Mouse (Mus musculus) heart, embryonic 13.5 days (tissue): ENCODE measurements around the gene St3gal5. TPM values are rescaled to one million over a fixed set of nuclear protein-coding genes. Genes with fewer than 3 reads are reported as not detected.

Source experiments
- ATAC-seq: fragments of 200-750 bp; cut with Nextera tagmentation; 2 replicates; pipeline ENCODE4 v1.8.0; 2017; ENCODE audit warnings: moderate TSS enrichment; ENCODE audit not compliant: insufficient number of reproducible peaks, low FRiP score, low TSS enrichment; ENCODE audit errors: extremely low read depth
- H3K27ac ChIP-seq: fragments of 300-500 bp; sonication (generic); replicated peaks from 2 replicates; pipeline ENCODE4 v1.5.1; 2015; ENCODE audit warnings: moderate library complexity, mild to moderate bottlenecking, inconsistent platforms
- H3K27me3 ChIP-seq: fragments of 300-500 bp; sonication (generic); replicated peaks from 2 replicates; pipeline ENCODE4 v1.6.1; 2015; ENCODE audit warnings: mild to moderate bottlenecking, inconsistent platforms
- H3K36me3 ChIP-seq: fragments of 300-500 bp; sonication (generic); 2 replicates; pipeline ENCODE4 v1.6.1; 2015; ENCODE audit warnings: mild to moderate bottlenecking, inconsistent platforms
- H3K4me1 ChIP-seq: fragments of 300-500 bp; sonication (generic); 2 replicates; pipeline ENCODE4 v1.6.1; 2015; ENCODE audit warnings: inconsistent platforms
- H3K4me2 ChIP-seq: fragments of 300-500 bp; sonication (generic); 2 replicates; pipeline ENCODE4 v1.6.1; 2015; ENCODE audit warnings: inconsistent platforms, mild to moderate bottlenecking, moderate library complexity
- H3K4me3 ChIP-seq: fragments of 300-500 bp; sonication (generic); 2 replicates; pipeline ENCODE4 v1.5.1; 2015; ENCODE audit warnings: moderate library complexity, mild to moderate bottlenecking, inconsistent platforms
- H3K9ac ChIP-seq: fragments of 300-500 bp; sonication (generic); 2 replicates; pipeline ENCODE4 v1.6.1; 2015; ENCODE audit warnings: inconsistent platforms, mild to moderate bottlenecking, moderate library complexity
- H3K9me3 ChIP-seq: fragments of 300-500 bp; sonication (generic); 2 replicates; pipeline ENCODE4 v1.6.1; 2016; ENCODE audit warnings: inconsistent platforms
- WGBS: fragments of 180-500 bp; shearing (Covaris S2); methylation state at CpG from one replicate; pipeline ENCODE4 v1.1.7; 2015; ENCODE audit warnings: mixed read lengths; 5-methylcytosine and 5-hydroxymethylcytosine counted together
- polyA plus RNA-seq: library from polyadenylated mRNA; unstranded; fragments of >200 nt; fragmentation: Nextera tagmentation; extraction: Ambion mirVana; gene quantifications from 2 replicates; pipeline ENCODE4 v1.2.1, GENCODE M21; 2015

The St3gal5 gene
- polyA plus RNA-seq, 1 experiment from 2014 or later: 50.8 TPM

- Histone ChIP-seq H3K4me2 (no peak overlapping the region), H3K9me3 (no peaks in the 10 kb centered on the region), H3K4me1 (peaks cover 62% of the 10 kb centered on the region), H3K4me3 (no peak overlapping the region), H3K27me3 (no peaks in the 10 kb centered on the region), H3K9ac (no peak overlapping the region), H3K27ac (no peak overlapping the region), H3K36me3 (no peaks in the 10 kb centered on the region)
- no peak for ATAC-seq
- WGBS: 74% methylated on average over 2 of the region's 2 CpGs
Observed at GRCm38 (mm10) chr6:72113093-72113702, 15.8 kb downstream of the St3gal5 start.

- Histone ChIP-seq H3K9ac (no peak overlapping the region), H3K4me3 (no peak overlapping the region), H3K4me1 (peaks cover 45% of the 10 kb centered on the region), H3K36me3 (no peaks in the 10 kb centered on the region), H3K27me3 (no peaks in the 10 kb centered on the region), H3K9me3 (no peaks in the 10 kb centered on the region), H3K27ac (no peak overlapping the region), H3K4me2 (no peak overlapping the region)
- WGBS: 68% methylated on average over 7 of the region's 7 CpGs
- ATAC-seq: no peak
Observed at GRCm38 (mm10) chr6:72114902-72115301, 17.5 kb downstream of the St3gal5 start.

- Histone ChIP-seq H3K4me1 (peaks cover 44% of the 10 kb centered on the region), H3K4me3 (no peak overlapping the region), H3K27me3 (no peaks in the 10 kb centered on the region), H3K9ac (no peak overlapping the region), H3K9me3 (no peaks in the 10 kb centered on the region), H3K27ac (no peak overlapping the region), H3K36me3 (no peaks in the 10 kb centered on the region), H3K4me2 (no peak overlapping the region)
- no peak for ATAC-seq
- WGBS: 60% methylated on average over 8 of the region's 8 CpGs
Observed at GRCm38 (mm10) chr6:72117322-72117968, 20.1 kb downstream of the St3gal5 start.

DNA sequence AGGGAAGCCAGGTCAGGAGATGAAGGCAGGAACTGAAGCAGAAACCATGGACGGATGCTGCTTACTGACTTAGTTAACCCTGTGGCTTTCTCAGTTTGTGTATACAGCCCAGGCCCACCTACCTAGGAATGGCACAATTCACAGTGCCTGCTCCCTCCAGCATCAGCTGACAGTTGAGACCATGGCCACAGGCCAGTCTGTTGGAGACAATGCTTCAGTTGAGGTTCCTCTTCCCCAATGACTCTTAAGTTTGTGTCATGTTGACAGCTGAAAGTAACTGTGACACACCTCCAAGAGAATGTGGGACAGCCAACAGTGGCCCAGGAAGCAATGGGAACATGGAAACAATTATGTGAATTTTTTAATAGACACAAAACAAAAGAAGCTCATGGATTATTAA is 22.5 kb downstream of the St3gal5 start:
- 74% methylated on average over 1 of the region's 1 CpGs for WGBS
- H3K9me3 ChIP-seq: no peaks in the 10 kb centered on the region
- H3K9ac ChIP-seq: no peak overlapping the region
- peaks cover 29% of the 10 kb centered on the region for H3K4me1 ChIP-seq
- no peak overlapping the region for H3K27ac ChIP-seq
- H3K4me2 ChIP-seq: no peak overlapping the region
- no peak overlapping the region for H3K4me3 ChIP-seq
- peaks cover 6% of the 10 kb centered on the region; the same call in 1 of the 2 replicates for H3K36me3 ChIP-seq
- no peak for ATAC-seq
- no peaks in the 10 kb centered on the region for H3K27me3 ChIP-seq

GRCm38 (mm10) chr6:72121301-72121700 is 23.9 kb downstream of the St3gal5 start:
- Histone ChIP-seq H3K27me3 (no peaks in the 10 kb centered on the region), H3K9me3 (no peaks in the 10 kb centered on the region), H3K4me1 (peaks cover 25% of the 10 kb centered on the region), H3K4me3 (no peak overlapping the region), H3K9ac (no peak overlapping the region), H3K4me2 (no peak overlapping the region), H3K36me3 (peaks cover 6% of the 10 kb centered on the region; the same call in 1 of the 2 replicates), H3K27ac (no peak overlapping the region)
- WGBS: 42% methylated on average over 3 of the region's 3 CpGs
- ATAC-seq: no peak

GRCm38 (mm10) chr6:72122515-72122914 is 25.1 kb downstream of the St3gal5 start:
- Histone ChIP-seq H3K27ac (no peak overlapping the region), H3K4me3 (no peak overlapping the region), H3K27me3 (no peaks in the 10 kb centered on the region), H3K36me3 (peaks cover 11% of the 10 kb centered on the region; the same call in 1 of the 2 replicates), H3K9ac (no peak overlapping the region), H3K4me2 (no peak overlapping the region), H3K4me1 (peaks cover 13% of the 10 kb centered on the region), H3K9me3 (no peaks in the 10 kb centered on the region)
- 78% methylated on average over 5 of the region's 5 CpGs for WGBS
- ATAC-seq: no peak

- no peak overlapping the region for H3K9ac ChIP-seq
- peaks cover 12% of the 10 kb centered on the region for H3K4me1 ChIP-seq
- H3K27ac ChIP-seq: no peak overlapping the region
- no peak overlapping the region for H3K4me3 ChIP-seq
- no peaks in the 10 kb centered on the region for H3K27me3 ChIP-seq
- ATAC-seq: no peak
- 89% methylated on average over 13 of the region's 13 CpGs for WGBS
- H3K4me2 ChIP-seq: no peak overlapping the region
- H3K36me3 ChIP-seq: peaks cover 31% of the 10 kb centered on the region
- H3K9me3 ChIP-seq: no peaks in the 10 kb centered on the region
Observed at GRCm38 (mm10) chr6:72124315-72125103, 27.1 kb downstream of the St3gal5 start.

DNA sequence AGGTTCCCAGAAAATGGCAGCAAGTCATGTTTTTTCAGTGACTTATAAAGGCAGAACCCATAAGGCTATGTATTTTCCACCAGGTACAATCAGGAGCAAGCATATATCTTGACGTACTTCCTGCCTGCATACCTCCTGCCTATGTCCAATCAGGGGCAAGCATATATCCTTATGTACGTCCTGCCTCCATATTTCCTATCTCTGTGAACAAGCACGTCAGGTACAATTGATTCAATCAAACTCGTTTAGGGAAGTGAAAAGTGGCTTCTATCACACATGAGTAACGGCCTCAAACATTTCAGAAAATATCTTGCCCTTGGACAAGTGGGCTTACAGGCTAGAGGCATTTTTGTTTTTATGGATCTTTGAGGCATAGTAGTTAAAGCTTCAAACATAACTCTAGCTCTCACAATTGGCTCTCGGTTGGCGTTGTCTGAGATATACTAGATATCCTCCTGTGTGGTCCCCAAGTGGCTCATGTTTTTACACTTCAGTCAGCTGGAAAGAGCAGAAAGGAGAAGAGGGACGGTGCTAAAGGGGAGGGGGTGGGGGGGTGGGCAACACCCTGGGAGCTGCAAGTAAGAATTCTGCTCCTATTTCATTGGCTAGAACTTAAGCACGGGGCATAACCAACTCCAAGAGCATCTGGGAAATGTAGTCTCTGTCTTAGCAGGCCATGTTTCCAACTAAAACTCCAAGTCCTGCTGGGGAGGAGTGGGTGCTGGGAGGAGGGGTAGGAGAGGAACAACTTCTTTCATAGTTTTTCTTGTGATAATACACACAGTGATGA is 28.9 kb downstream of the St3gal5 start:
- H3K36me3 ChIP-seq: peaks cover 49% of the 10 kb centered on the region
- H3K4me3 ChIP-seq: no peak overlapping the region
- no peaks in the 10 kb centered on the region for H3K27me3 ChIP-seq
- 74% methylated on average over 9 of the region's 9 CpGs for WGBS
- H3K9ac ChIP-seq: no peak overlapping the region
- H3K27ac ChIP-seq: no peak overlapping the region
- no peaks in the 10 kb centered on the region for H3K9me3 ChIP-seq
- no peak overlapping the region for H3K4me2 ChIP-seq
- peaks cover 7% of the 10 kb centered on the region; the same call in 1 of the 2 replicates for H3K4me1 ChIP-seq
- no peak for ATAC-seq

DNA sequence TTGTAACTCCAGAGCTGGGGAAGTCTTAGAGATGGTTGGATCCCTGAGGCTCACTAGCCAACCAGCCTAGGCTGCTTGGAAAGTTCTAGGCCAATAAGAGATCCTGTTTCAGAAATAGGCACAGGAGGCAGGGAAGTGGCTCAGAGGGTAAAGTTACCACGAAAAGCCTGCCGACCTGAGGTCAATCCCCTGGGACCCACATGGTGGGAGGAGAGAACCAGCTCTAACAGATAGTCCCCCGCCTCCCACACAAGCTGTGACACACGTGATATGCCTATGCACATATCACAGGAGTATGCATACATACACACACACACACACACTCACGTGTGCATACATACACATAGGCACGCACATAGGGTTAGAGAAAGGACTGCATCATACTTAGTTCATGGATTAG is 32.7 kb downstream of the St3gal5 start:
- H3K36me3 ChIP-seq: peaks cover 77% of the 10 kb centered on the region
- no peak overlapping the region for H3K27ac ChIP-seq
- H3K4me1 ChIP-seq: peaks cover 9% of the 10 kb centered on the region
- no peaks in the 10 kb centered on the region for H3K9me3 ChIP-seq
- H3K9ac ChIP-seq: no peak overlapping the region
- no peak overlapping the region for H3K4me3 ChIP-seq
- no peaks in the 10 kb centered on the region for H3K27me3 ChIP-seq
- no peak for ATAC-seq
- H3K4me2 ChIP-seq: no peak overlapping the region
- 78% methylated on average over 6 of the region's 6 CpGs for WGBS

GRCm38 (mm10) chr6:72132671-72133214 is 35.4 kb downstream of the St3gal5 start:
- WGBS: 94% methylated on average over 8 of the region's 8 CpGs
- Histone ChIP-seq H3K9me3 (no peaks in the 10 kb centered on the region), H3K27me3 (no peaks in the 10 kb centered on the region), H3K4me3 (no peak overlapping the region), H3K4me2 (no peak overlapping the region), H3K9ac (no peak overlapping the region), H3K27ac (no peak overlapping the region), H3K36me3 (peaks cover 91% of the 10 kb centered on the region), H3K4me1 (peaks cover 29% of the 10 kb centered on the region)
- ATAC-seq: no peak
